Mouse (Mus musculus): ENCODE measurements around the gene Krtap19-3. TPM values are rescaled to one million over a fixed set of nuclear protein-coding genes. Genes with fewer than 3 reads are reported as not detected.

Gene Krtap19-3
- not detected for polyA plus RNA-seq (2017; shearing (Covaris generic))

DNA sequence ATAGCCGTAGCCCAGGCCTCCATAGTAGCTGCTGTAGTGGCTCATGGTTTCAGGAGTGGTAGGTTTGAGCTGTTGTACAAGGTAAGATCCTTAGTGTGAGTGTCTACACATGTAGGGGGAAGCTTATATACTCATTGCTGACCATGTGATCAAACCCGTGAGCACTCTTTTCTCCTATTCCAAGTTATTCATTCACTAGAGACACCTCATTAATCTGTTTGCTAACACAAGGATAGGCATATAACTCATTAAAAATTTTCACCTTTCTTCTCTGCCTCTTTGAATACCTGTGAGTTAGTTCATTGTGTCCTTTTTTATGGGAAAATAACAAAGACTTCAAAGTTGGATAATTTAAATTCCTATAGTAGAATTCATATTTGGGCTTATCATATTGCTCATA, at the start of gene Krtap19-3:
Krtap19-3 (minus strand) TSS at position 101 of the 400 bp plus-strand sequence.

DNA sequence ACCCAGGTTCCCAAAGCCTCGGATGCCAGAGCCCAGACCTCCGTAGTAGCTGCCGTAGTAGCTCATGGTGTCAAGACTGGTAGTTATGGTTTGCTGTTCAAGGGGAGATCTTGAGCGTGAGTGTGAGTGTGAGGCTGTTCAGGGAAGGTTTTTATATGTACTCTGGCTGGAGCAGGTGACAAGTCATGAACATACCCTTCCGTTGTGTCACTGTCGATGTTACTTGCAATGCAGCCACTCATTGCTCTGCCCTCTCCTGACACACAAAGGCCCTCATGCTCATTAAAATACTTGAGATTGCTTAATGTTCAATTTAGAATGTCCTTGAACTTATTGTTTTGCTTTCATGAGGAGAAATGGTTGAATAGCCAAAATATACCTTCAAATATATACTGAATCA, 18.5 kb upstream of the Krtap19-3 start, which contains the start of gene Krtap19-5:
Krtap19-5 (minus strand) TSS at position 101 of the 400 bp plus-strand sequence.

DNA sequence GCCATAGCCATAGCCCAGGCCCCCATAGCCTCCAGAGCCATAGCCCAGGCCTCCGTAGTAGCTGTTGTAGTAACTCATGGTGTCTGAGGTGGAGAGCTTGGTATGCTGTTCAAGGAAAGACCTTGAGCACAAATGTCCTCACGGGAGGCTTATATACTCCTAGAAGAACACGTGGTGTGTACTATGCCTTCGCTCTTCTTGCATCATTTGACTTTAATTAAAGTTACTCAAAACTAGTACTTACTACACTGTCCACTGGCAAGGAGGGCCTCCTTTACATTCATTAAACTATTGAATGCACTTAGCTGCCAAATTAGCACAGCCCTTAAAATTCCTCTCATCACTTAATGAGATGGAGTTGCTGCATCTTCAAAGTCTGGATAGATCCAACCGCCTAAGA, 7.2 kb upstream of the Krtap19-3 start, which contains the start of gene Krtap19-4:
Krtap19-4 (minus strand) TSS at position 101 of the 400 bp plus-strand sequence.

DNA sequence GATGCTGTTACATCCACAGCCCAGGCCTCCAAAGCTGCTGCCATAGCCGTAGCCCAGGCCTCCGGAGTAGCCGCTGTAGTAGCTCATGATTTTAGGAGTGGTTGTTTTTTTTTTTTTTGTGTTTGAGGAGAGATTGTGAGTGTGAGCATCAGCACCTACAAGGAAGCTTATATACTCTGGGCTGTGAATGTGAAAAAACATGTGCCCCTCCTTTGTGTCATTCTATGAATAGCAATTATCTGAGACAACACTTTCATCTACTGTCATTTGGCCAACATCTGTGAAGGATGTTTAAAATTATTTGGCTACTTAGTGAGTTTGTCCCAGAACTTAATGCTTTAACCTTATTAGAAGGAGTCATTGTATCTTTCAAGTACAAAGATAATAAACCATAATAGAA, 3.7 kb downstream of the Krtap19-3 start, which contains the start of gene Krtap19-2:
Krtap19-2 (minus strand) TSS at position 101 of the 400 bp plus-strand sequence.

DNA sequence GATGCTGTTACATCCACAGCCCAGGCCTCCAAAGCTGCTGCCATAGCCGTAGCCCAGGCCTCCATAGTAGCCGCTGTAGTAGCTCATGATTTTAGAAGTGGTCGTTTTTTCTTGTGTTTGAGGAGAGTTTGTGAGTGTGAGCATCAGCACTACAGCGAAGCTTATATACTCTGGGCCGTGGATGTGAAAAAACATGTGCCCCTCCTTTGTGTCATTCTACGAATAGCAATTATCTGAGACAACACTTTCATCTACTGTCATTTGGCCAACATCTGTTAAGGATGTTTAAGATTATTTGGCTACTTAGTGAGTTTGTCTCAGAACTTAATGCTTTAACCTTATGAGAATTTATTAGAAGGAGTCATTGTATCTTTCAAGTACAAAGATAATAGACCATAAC, 8.5 kb downstream of the Krtap19-3 start, which contains the start of gene Krtap19-1:
Krtap19-1 (minus strand) TSS at position 101 of the 400 bp plus-strand sequence.

Other genes starting within 250 kb of the Krtap19-3 start
- gene Krtap26-1, start 230.2 kb downstream of the Krtap19-3 start, polyA plus RNA-seq (2017; shearing (Covaris generic)), result under 1 TPM in 1 of 2 experiments, not detected in 1; 0.18 TPM
- gene Krtap27-1, start 206.4 kb downstream of the Krtap19-3 start, polyA plus RNA-seq (2017; shearing (Covaris generic)), result not detected
- under 1 TPM in 1 of 2 experiments, not detected in 1; 0.37 TPM for gene 2310061N02Rik, start 170.1 kb downstream of the Krtap19-3 start, polyA plus RNA-seq (2017; shearing (Covaris generic))
- gene Krtap13-1, start 149.2 kb downstream of the Krtap19-3 start, polyA plus RNA-seq (2017; shearing (Covaris generic)), result not detected
- not detected for gene Krtap13, start 126.4 kb downstream of the Krtap19-3 start, polyA plus RNA-seq (2017; shearing (Covaris generic))
- gene 2310034C09Rik, start 119.2 kb downstream of the Krtap19-3 start, polyA plus RNA-seq (2017; shearing (Covaris generic)), result under 1 TPM in 1 of 2 experiments, not detected in 1; 0.37 TPM
- not detected for gene 2310057N15Rik, start 103.8 kb downstream of the Krtap19-3 start, polyA plus RNA-seq (2017; shearing (Covaris generic))
- not detected for gene Gm5965, start 100.1 kb downstream of the Krtap19-3 start, polyA plus RNA-seq (2017; shearing (Covaris generic))
- not detected for gene Gm20741, start 65.8 kb downstream of the Krtap19-3 start, polyA plus RNA-seq (2017; shearing (Covaris generic))
- not detected for gene Krtap15, start 57.8 kb downstream of the Krtap19-3 start, polyA plus RNA-seq (2017; shearing (Covaris generic))
- not detected for gene Krtap14, start 51.9 kb downstream of the Krtap19-3 start, polyA plus RNA-seq (2017; shearing (Covaris generic))
- not detected for gene Krtap19-1, start 8.6 kb downstream of the Krtap19-3 start, polyA plus RNA-seq (2017; shearing (Covaris generic))
- not detected for gene Krtap19-2, start 3.8 kb downstream of the Krtap19-3 start, polyA plus RNA-seq (2017; shearing (Covaris generic))
- gene Krtap19-4, start 7.1 kb upstream of the Krtap19-3 start, polyA plus RNA-seq (2017; shearing (Covaris generic)), result not detected
- gene Krtap19-5, start 18.4 kb upstream of the Krtap19-3 start, polyA plus RNA-seq (2017; shearing (Covaris generic)), result not detected
- gene Krtap19-9b, start 54.2 kb upstream of the Krtap19-3 start, polyA plus RNA-seq (2017; shearing (Covaris generic)), result not detected
- gene Krtap16-3, start 84.8 kb upstream of the Krtap19-3 start, polyA plus RNA-seq (2017; shearing (Covaris generic)), result not detected
- gene Krtap22-2, start 132.7 kb upstream of the Krtap19-3 start, polyA plus RNA-seq (2017; shearing (Covaris generic)), result not detected
- not detected for gene Gm10229, start 137.2 kb upstream of the Krtap19-3 start, polyA plus RNA-seq (2017; shearing (Covaris generic))
- not detected for gene Krtap6-1, start 153.7 kb upstream of the Krtap19-3 start, polyA plus RNA-seq (2017; shearing (Covaris generic))
- not detected for gene Gm10228, start 163.4 kb upstream of the Krtap19-3 start, polyA plus RNA-seq (2017; shearing (Covaris generic))
- gene Krtap6-5, start 169.8 kb upstream of the Krtap19-3 start, polyA plus RNA-seq (2017; shearing (Covaris generic)), result not detected
- gene 1110025L11Rik, start 186.0 kb upstream of the Krtap19-3 start, polyA plus RNA-seq (2017; shearing (Covaris generic)), result not detected
- not detected for gene Krtap6-3, start 206.0 kb upstream of the Krtap19-3 start, polyA plus RNA-seq (2017; shearing (Covaris generic))

Data from activated CD4-positive, CD25-positive, alpha-beta regulatory T cell (primary cell).